Mouse (Mus musculus) lung, postnatal 25 days (tissue): ENCODE data around the gene Colec11.
A peak's percentile ranks its signal among the peaks of the same experiment; 100 is the strongest.

Experiments
- DNase-seq: peaks from one replicate; pipeline ENCODE4 v3.0.0; 2022; ENCODE audit warnings: low spot score

Colec11 gene

DNA sequence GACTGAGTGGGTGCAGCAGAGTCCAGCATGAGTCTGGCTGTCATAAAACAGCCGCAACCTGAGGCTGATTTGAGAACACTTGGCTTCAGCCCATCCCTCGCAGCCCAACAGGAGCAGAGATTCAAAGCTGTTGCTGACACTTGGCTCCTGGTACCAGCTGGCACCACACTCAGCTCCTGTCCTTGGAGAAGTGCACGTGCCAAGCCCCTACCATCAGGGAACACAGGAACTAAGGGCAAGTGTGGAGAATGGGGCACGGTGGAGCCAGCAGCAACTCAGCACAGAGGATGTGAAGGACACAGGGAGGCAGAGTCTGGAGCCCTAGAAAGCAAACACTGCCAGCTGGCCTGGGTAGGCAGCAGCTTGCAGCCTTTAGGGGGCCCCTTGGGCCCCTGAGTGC, 20.9 kb downstream of the Colec11 start:
- DNase-seq, result no peak

DNA sequence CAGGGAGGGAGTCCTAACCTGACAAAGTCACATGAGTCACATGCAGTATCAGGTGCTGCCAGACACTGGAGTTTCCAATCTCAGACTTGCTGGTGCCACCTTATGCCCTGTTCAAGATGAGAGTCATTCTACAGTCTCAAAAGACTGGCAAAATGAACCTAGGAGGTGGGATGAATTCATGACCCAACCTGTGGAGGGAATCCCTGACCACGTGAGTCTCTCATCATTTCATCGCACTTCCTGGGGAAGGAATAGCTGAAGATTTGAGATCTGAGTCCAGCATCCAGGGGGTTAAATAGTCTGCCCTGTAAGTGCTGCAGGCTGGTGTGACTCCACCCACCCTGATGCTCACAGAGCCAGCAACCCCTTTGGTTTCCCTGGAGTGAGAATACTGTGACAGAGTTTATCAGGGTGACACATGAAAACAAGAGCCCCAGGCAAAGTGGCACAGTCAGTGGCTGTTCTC, 24.6 kb downstream of the Colec11 start:
- DNase-seq, result no peak

DNA sequence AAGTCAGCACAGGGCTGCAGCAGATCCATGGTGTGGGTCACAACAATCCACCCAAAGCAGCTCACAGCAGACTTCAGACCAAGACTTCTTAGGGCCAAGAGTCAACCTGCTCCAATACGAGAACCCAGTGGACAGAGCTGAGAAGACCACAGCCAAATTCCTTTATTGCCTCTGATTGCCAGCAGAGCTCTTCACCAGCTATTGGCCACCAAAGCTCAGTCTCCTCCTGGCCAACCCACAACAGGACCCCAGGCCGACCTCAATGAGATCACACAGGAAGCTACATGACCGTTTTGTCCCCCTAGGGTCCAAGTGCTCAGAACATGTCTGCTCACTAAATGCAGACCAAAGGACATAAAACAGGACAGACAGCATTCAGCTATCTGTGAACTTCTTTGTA, 25.1 kb downstream of the Colec11 start:
- no peak for DNase-seq

DNA sequence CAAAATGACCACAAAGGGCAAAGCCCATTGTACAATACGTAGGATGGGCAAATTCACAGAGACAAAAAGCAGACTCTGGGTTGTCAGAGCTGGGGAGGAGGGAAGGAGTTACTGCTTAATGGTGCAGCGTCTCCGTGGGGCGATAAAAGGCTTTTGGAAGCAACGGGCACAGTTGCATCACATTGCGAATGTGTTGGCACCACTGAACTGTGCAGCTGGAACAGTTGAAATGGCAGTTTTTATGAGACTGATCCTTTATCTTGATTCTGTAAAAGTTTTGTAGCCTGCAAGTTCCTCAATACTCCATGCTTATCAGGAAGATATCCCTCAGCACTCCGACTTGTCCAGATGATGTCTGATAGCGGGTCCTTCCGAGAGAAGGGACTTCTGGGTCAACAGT, 25.5 kb downstream of the Colec11 start:
- DNase-seq, result no peak

DNA sequence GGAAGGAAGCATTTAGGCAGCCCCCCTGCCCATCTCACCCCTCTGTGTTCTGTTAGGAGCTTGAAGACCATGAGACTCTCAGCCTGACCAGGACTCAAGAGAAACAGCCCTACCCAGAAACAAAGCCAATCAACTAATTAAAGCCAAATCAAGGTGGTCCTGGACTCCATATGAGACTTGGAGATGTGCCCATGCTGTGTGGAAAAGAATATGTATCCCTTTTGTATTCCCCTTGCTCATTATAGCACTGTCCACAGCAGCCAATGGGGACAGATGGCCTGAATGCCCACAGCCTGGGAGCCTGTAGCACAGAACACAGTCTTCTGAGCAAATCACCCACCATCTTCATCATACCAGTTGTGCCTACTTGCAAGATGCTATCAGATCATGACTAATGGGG, 26.3 kb downstream of the Colec11 start:
- no peak for DNase-seq

DNA sequence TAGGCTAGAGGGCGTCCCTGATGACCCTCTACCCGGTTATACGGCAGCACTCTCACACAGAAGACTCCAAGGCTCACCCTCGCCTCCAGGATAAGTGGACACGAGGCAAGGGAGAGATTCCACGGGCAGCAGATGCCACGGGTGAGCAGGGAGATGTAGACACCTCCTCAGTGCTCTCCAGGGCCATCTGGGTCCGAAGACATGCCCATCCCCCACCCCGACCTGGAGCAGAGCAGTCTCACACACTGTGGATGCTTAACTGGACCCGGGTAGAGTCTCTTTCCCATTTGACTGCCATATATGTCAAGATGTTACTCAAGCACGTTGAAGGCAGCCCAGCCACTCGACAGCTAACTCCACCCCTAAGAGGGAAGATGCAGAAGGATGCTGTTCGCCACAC, 32.7 kb downstream of the Colec11 start:
- DNase-seq, result no peak

DNA sequence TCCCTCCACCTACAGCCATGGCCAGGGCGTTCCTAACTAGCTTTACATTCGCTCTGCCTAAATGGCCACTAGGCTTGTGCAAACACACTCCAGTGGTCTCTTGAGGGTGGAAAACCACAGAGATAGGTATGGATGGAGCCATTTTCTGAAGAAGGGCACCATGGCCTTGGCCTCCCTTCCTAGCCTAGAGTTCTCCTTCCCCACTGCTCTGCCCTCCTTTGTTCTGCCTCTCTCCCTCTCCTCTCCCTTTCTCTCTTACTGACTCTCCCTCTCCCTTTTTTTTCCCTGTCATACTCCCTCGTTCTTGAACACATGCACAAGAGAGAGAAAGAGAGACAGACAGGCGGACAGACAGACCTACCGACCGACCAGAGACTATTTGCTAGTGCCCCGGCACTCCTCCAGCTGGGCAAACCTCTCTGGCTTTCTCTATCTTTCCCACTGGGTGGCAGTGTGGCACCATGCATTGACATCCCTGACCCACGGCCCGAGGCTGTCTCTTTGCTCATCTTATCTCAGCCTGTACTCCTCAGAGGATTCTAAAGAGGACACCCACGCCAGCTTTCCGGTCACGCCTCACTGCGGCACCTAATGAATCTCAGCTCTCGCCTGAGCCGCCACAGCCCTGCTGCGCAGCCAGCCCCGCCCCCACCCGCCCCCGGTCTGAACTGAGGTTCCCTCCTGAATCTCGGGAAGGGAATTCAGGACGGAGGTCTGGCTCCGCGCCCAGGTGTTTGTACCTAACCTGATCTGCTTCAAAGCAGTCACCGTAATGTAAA, 33.9 kb downstream of the Colec11 start:
- DNase-seq, result peak; percentile 72

DNA sequence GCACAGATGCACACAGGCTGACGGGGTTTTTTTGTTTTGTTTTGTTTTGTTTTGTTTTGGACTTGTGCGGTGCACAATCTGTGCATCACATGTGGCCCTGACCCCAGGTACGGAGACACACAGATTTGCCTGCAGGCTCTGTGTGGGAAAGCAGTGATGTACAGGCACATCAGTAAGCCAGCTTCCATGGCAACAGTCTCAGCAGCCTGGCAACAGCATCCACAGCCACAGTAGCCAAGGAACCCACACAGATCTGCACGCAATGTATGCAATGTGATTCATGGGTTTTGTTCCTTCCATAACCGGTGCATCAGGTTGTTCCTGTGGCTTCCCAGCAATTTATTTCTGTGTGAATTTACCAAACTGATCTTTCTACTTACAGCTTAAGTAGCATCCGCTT, 35.2 kb downstream of the Colec11 start:
- no peak for DNase-seq

DNA sequence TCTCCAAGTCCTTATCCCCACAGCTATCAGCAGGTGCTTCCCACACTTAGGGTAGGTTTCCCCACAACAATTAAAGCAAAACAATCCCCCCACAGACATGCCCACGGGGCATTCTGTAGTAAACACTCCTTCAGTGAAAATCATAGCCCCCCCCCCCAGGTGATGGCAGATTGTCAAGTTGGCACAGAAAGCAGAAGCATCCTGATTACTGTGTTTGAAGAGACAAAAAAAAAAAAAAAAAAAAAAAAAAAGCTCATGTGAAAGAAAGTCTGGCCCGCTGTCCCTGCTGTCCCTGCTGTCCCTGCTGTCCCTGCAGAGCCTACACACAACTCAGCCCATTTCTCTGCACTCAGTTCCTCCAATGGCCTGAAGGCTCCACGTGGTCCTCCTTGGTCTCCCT, 39.1 kb downstream of the Colec11 start:
- no peak for DNase-seq

DNA sequence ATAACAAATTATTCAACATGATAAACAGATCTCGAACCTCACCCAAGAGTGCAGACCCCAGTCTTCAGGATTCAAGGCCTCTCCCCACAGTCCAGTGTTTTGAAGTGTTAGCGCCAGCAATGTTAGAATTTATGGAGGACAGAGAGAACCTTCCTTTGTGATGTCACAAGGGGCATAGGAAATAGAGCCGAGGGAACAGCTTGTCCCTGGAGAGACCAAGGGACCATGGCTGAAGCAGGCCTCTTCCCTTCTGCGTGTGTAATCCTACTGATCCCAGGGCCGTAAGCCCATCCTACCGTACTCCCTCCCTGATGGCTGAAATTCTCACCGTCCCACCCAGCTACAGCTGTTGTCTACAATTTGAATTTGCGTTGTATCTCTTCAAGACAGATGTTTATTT, 40.8 kb downstream of the Colec11 start, which contains the start of gene Allc:
Gene Allc, minus strand, starts transcription at position 101 of the 400 bp plus-strand sequence.
- no peak for DNase-seq

DNA sequence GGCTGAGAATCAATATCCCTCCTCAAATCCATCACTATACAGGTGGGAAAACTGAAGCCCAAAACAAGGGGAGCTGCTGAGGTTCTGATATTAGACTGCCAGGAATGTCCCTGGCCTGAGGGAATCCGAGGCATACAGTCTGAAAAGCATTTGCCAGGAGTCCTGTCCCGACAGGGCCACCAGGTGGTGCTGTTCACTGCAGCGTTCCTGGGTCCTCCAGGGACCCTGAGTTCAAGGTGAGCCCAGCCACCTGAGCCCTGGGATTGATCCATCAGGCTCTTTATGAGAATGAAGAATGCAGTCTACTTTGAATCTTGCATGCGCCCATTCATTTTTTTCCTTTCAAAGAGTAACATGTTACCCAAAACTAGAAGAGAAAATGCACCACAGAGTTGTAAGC, 44.0 kb downstream of the Colec11 start:
- DNase-seq, result no peak

DNA sequence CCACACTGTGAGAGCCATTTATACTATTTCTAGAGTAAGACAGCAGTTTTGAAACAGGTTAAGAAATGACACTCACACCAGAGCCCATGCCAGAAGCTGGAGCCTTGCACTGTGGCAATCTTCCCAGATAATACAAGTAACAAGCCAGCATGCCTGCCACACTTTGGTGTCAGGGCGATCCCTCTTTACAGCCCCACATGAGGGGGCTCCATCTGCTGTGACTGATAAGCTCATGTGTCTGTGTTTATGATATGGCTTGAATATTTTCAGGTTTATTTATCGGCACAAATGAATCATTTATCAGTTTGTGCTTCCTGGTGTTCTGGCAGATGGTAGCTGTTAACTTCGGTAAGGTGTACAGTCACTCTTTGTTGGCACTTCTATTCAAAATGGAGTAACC, 45.0 kb downstream of the Colec11 start:
- no peak for DNase-seq

DNA sequence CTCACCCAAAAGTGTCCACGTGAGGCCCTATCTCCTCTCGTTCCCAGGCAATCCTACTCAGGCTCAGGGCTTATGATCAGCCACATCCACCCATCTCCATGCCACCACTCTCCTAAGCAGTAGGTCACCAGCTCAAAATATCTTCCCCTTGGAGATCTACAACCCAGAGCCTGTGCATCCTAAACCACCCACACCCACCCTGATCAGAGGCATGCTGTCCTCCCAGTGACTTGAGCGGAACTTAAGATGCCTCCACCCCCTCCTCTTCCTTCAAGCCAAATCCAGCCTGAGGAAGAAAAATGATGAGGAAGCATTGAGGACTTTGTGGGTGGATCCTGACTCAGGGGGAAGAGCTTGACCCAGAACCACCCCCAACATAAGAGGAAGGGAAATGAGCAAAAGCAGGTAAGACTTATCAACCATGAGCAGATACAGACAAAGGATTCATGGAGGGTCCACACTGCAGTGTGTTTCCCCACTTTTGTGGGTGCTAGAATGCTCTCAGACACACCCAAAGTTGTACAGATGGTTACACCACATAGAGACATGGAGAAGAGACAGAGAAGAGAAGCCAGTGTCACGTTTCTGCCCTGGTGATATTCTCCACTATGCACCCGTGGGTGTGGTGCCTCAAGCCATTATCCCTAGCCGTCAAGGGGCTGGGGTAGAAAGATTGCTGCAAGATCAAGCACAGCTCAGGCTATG, 47.7 kb downstream of the Colec11 start:
- no peak for DNase-seq

DNA sequence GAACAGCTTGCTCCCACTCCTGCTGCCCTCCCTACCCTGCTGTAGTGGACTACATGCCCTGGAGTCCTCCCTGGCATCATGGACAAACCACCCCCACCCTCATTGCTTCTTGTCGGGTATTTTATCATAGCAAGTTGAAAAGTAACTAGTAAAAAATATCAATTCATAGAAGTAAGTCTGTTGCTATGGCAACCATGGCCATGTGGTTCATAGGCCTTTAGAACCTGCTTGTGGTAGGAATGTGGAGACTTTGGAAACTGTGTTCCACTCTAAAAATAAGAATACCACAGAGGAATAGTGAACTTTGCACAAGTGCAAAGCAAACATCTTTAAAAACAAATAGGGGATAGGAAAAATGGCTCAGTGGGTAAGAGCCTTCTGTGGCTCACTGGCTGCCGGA, 50.9 kb downstream of the Colec11 start:
- DNase-seq, result no peak

DNA sequence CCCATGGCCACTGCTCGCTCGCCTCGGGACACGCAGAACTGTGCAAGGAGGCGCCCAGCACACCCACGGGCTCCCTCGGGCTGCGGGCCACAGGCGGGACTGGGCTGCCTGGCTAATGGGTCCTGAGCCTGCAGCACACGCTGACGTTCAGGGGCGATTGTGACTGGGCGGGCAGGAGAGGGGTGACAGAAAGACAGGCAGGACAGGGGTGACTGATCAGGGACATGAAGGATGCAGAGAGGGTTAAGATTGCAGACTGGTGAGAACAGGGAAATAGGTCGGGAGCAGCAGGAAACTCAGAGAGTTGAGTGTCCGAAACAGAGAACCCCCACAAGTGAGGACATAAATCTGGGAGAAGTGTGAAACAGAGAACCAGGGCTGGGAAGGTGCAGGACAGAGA, 70.9 kb downstream of the Colec11 start, which contains the start of gene Dcdc2c:
Gene Dcdc2c, minus strand, starts transcription at position 101 of the 400 bp plus-strand sequence.
- DNase-seq, result no peak

DNA sequence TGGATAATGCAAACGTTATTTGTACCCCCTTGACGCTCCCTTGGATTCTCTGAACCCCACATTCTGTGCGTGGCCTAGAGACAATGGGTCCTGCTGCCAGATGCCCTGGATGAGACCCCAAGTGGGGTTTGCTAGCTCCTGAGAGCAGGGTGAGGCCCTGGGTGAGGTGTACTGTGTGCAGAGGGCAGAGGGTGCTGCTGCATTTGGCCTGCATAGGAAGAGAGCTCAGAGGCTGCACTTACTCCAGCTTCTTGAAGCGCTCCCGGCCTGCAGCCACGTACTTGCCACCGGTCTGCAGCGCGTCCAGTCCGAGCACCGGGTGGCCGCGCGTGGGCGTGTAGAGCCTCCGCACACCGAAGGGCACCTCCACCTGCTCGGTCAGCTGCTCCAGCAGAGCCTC, 71.4 kb downstream of the Colec11 start:
- no peak for DNase-seq

DNA sequence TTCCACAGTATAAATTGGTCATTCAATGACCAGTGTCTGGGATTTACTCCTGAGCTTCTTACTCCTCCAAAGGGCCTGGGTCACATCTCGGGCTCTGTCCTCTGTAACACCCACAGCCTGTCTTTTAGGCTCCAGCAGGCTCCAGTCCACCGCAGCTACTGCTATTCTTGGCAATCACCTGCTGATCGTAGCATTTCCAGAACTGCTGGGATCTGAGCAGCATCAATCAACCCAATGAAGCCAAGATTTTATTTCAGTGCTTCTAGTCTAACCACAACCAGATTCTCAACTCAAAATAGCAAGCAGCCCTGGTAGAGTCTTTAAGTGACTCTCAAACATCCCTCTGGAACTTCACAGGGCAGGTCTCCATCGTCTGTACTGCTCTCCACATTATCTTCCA, 74.3 kb downstream of the Colec11 start:
- DNase-seq, result no peak
